Mouse (Mus musculus): ENCODE data around the gene Tfb1m. TPM values are rescaled to one million over a fixed set of nuclear protein-coding genes. Genes with fewer than 3 reads are reported as not detected.

Gene Tfb1m
- polyA plus RNA-seq, 1 experiment from 2014 or later = 21.1 TPM

GRCm38 (mm10) chr17:3558356-3558870, 832 bp upstream of the Tfb1m start:
- DNase-seq (ENCODE audit: low spot score) = no peak
- H3K27ac ChIP-seq (ENCODE audit: low read depth, low read length) = peak overlapping the region; percentile 28

GRCm38 (mm10) chr17:3556251-3556650, 1.3 kb downstream of the Tfb1m start:
- H3K9ac ChIP-seq (ENCODE audit: low read length) = no peak overlapping the region
- H3K4me1 ChIP-seq (replicated peaks; ENCODE audit: control insufficient read depth, insufficient read depth, low read length) = peaks cover 2% of the 10 kb centered on the region; the same call in 1 of the 2 replicates
- no peak for DNase-seq (ENCODE audit: low spot score)
- no peaks in the 10 kb centered on the region for H3K9me3 ChIP-seq (ENCODE audit: control insufficient read depth, low read length)
- no peak for ATAC-seq (replicated peaks; ENCODE audit: low FRiP score)
- H3K4me2 ChIP-seq (ENCODE audit: low read depth, low read length, severe bottlenecking) = no peak overlapping the region; the same call in 1 of the 2 replicates
- no peaks in the 10 kb centered on the region for H3K27me3 ChIP-seq (ENCODE audit: control insufficient read depth, insufficient read depth, low read length)
- WGBS = 81% methylated on average over 1 of the region's 1 CpGs
- no peak overlapping the region for H3K27ac ChIP-seq (ENCODE audit: low read depth, low read length)
- no peak overlapping the region for H3K4me3 ChIP-seq (ENCODE audit: low read depth, low read length)
- H3K36me3 ChIP-seq (ENCODE audit: control insufficient read depth, insufficient read depth, low read length) = no peaks in the 10 kb centered on the region

More at GRCm38 (mm10) chr17:3558356-3558870, 832 bp upstream of the Tfb1m start:
- H3K4me2 ChIP-seq (ENCODE audit: low read depth, low read length, severe bottlenecking) = peak overlapping the region; percentile 50; the same call in 1 of the 2 replicates
- H3K27me3 ChIP-seq (ENCODE audit: control insufficient read depth, insufficient read depth, low read length) = no peaks in the 10 kb centered on the region
- H3K4me3 ChIP-seq (ENCODE audit: low read depth, low read length) = peak overlapping the region; percentile 59; the same call in 1 of the 2 replicates
- H3K4me1 ChIP-seq (replicated peaks; ENCODE audit: control insufficient read depth, insufficient read depth, low read length) = peaks cover 2% of the 10 kb centered on the region; the same call in 1 of the 2 replicates
- ATAC-seq (replicated peaks; ENCODE audit: low FRiP score) = no peak
- 53% methylated on average over 9 of the region's 9 CpGs for WGBS
- no peaks in the 10 kb centered on the region for H3K36me3 ChIP-seq (ENCODE audit: control insufficient read depth, insufficient read depth, low read length)
- peak overlapping the region; percentile 29; the same call in 1 of the 2 replicates for H3K9ac ChIP-seq (ENCODE audit: low read length)
- no peaks in the 10 kb centered on the region for H3K9me3 ChIP-seq (ENCODE audit: control insufficient read depth, low read length)

- DNase-seq (ENCODE audit: low spot score) = no peak
- no peak overlapping the region for H3K9ac ChIP-seq (ENCODE audit: low read length)
- H3K36me3 ChIP-seq (ENCODE audit: control insufficient read depth, insufficient read depth, low read length) = no peaks in the 10 kb centered on the region
- no peak overlapping the region for H3K4me2 ChIP-seq (ENCODE audit: low read depth, low read length, severe bottlenecking)
- 72% methylated on average over 7 of the region's 7 CpGs for WGBS
- H3K9me3 ChIP-seq (ENCODE audit: control insufficient read depth, low read length) = no peaks in the 10 kb centered on the region
- no peaks in the 10 kb centered on the region for H3K4me1 ChIP-seq (replicated peaks; ENCODE audit: control insufficient read depth, insufficient read depth, low read length)
- no peak overlapping the region for H3K4me3 ChIP-seq (ENCODE audit: low read depth, low read length)
- ATAC-seq (replicated peaks; ENCODE audit: low FRiP score) = no peak
- no peak overlapping the region for H3K27ac ChIP-seq (ENCODE audit: low read depth, low read length)
- H3K27me3 ChIP-seq (ENCODE audit: control insufficient read depth, insufficient read depth, low read length) = no peaks in the 10 kb centered on the region
These were observed 9.9 kb downstream of the Tfb1m start for GRCm38 (mm10) chr17:3547725-3548124.

GRCm38 (mm10) chr17:3541033-3541432, 16.5 kb downstream of the Tfb1m start:
- no peak overlapping the region for H3K4me2 ChIP-seq (ENCODE audit: low read depth, low read length, severe bottlenecking)
- DNase-seq (ENCODE audit: low spot score) (no peak), ATAC-seq (replicated peaks; ENCODE audit: low FRiP score) (no peak)
- 88% methylated on average over 5 of the region's 5 CpGs for WGBS
- H3K9me3 ChIP-seq (ENCODE audit: control insufficient read depth, low read length) = no peaks in the 10 kb centered on the region
- no peak overlapping the region for H3K27ac ChIP-seq (ENCODE audit: low read depth, low read length)
- no peaks in the 10 kb centered on the region for H3K36me3 ChIP-seq (ENCODE audit: control insufficient read depth, insufficient read depth, low read length)
- H3K9ac ChIP-seq (ENCODE audit: low read length) = no peak overlapping the region
- no peak overlapping the region for H3K4me3 ChIP-seq (ENCODE audit: low read depth, low read length)
- H3K4me1 ChIP-seq (replicated peaks; ENCODE audit: control insufficient read depth, insufficient read depth, low read length) = no peaks in the 10 kb centered on the region
- H3K27me3 ChIP-seq (ENCODE audit: control insufficient read depth, insufficient read depth, low read length) = no peaks in the 10 kb centered on the region

GRCm38 (mm10) chr17:3540304-3540703, 17.3 kb downstream of the Tfb1m start:
- Histone ChIP-seq H3K36me3 (ENCODE audit: control insufficient read depth, insufficient read depth, low read length) (no peaks in the 10 kb centered on the region), H3K27me3 (ENCODE audit: control insufficient read depth, insufficient read depth, low read length) (no peaks in the 10 kb centered on the region), H3K9ac (ENCODE audit: low read length) (no peak overlapping the region), H3K4me2 (ENCODE audit: low read depth, low read length, severe bottlenecking) (no peak overlapping the region), H3K9me3 (ENCODE audit: control insufficient read depth, low read length) (no peaks in the 10 kb centered on the region), H3K4me3 (ENCODE audit: low read depth, low read length) (no peak overlapping the region), H3K27ac (ENCODE audit: low read depth, low read length) (no peak overlapping the region), H3K4me1 (replicated peaks; ENCODE audit: control insufficient read depth, insufficient read depth, low read length) (no peaks in the 10 kb centered on the region)
- no peak for DNase-seq (ENCODE audit: low spot score)
- ATAC-seq (replicated peaks; ENCODE audit: low FRiP score) = no peak
- 94% methylated on average over 2 of the region's 2 CpGs for WGBS

- no peak overlapping the region for H3K4me3 ChIP-seq (ENCODE audit: low read depth, low read length)
- no peaks in the 10 kb centered on the region for H3K9me3 ChIP-seq (ENCODE audit: control insufficient read depth, low read length)
- H3K27me3 ChIP-seq (ENCODE audit: control insufficient read depth, insufficient read depth, low read length) = no peaks in the 10 kb centered on the region
- DNase-seq (ENCODE audit: low spot score) = no peak
- no peak for ATAC-seq (replicated peaks; ENCODE audit: low FRiP score)
- no peaks in the 10 kb centered on the region for H3K4me1 ChIP-seq (replicated peaks; ENCODE audit: control insufficient read depth, insufficient read depth, low read length)
- H3K27ac ChIP-seq (ENCODE audit: low read depth, low read length) = no peak overlapping the region
- no peak overlapping the region for H3K4me2 ChIP-seq (ENCODE audit: low read depth, low read length, severe bottlenecking)
- H3K9ac ChIP-seq (ENCODE audit: low read length) = no peak overlapping the region
- 33% methylated on average over 1 of the region's 1 CpGs for WGBS
- no peaks in the 10 kb centered on the region for H3K36me3 ChIP-seq (ENCODE audit: control insufficient read depth, insufficient read depth, low read length)
These were observed 24.2 kb downstream of the Tfb1m start for GRCm38 (mm10) chr17:3533425-3533824.

- Histone ChIP-seq H3K4me2 (ENCODE audit: low read depth, low read length, severe bottlenecking) (no peak within 1 kb of the TSS), H3K27me3 (ENCODE audit: control insufficient read depth, insufficient read depth, low read length) (no peaks in the 10 kb centered on the region), H3K36me3 (ENCODE audit: control insufficient read depth, insufficient read depth, low read length) (no peaks in the 10 kb centered on the region), H3K4me1 (replicated peaks; ENCODE audit: control insufficient read depth, insufficient read depth, low read length) (no peaks in the 10 kb centered on the region), H3K27ac (ENCODE audit: low read depth, low read length) (no peak within 1 kb of the TSS), H3K4me3 (ENCODE audit: low read depth, low read length) (no peak within 1 kb of the TSS), H3K9me3 (ENCODE audit: control insufficient read depth, low read length) (no peaks in the 10 kb centered on the region), H3K9ac (ENCODE audit: low read length) (no peak within 1 kb of the TSS)
- no peak for ATAC-seq (replicated peaks; ENCODE audit: low FRiP score)
- WGBS = 91% methylated on average over 4 of the region's 4 CpGs
- DNase-seq (ENCODE audit: low spot score) = no peak
These were observed 25.3 kb downstream of the Tfb1m start, which contains the start of gene Cldn20 for GRCm38 (mm10) chr17:3532254-3532653. Gene Cldn20, plus strand, starts transcription at chr17:3532554.

GRCm38 (mm10) chr17:3531641-3532040, 25.9 kb downstream of the Tfb1m start:
- Histone ChIP-seq H3K9me3 (ENCODE audit: control insufficient read depth, low read length) (no peaks in the 10 kb centered on the region), H3K4me2 (ENCODE audit: low read depth, low read length, severe bottlenecking) (no peak overlapping the region), H3K4me1 (replicated peaks; ENCODE audit: control insufficient read depth, insufficient read depth, low read length) (no peaks in the 10 kb centered on the region), H3K36me3 (ENCODE audit: control insufficient read depth, insufficient read depth, low read length) (no peaks in the 10 kb centered on the region), H3K27ac (ENCODE audit: low read depth, low read length) (no peak overlapping the region), H3K9ac (ENCODE audit: low read length) (no peak overlapping the region), H3K4me3 (ENCODE audit: low read depth, low read length) (no peak overlapping the region), H3K27me3 (ENCODE audit: control insufficient read depth, insufficient read depth, low read length) (no peaks in the 10 kb centered on the region)
- no peak for DNase-seq (ENCODE audit: low spot score)
- 79% methylated on average over 1 of the region's 1 CpGs for WGBS
- ATAC-seq (replicated peaks; ENCODE audit: low FRiP score) = no peak

GRCm38 (mm10) chr17:3530549-3530948, 27.0 kb downstream of the Tfb1m start:
- no peaks in the 10 kb centered on the region for H3K27me3 ChIP-seq (ENCODE audit: control insufficient read depth, insufficient read depth, low read length)
- H3K27ac ChIP-seq (ENCODE audit: low read depth, low read length) = no peak overlapping the region
- H3K9ac ChIP-seq (ENCODE audit: low read length) = no peak overlapping the region
- no peaks in the 10 kb centered on the region for H3K9me3 ChIP-seq (ENCODE audit: control insufficient read depth, low read length)
- no peak for ATAC-seq (replicated peaks; ENCODE audit: low FRiP score)
- no peak for DNase-seq (ENCODE audit: low spot score)
- H3K4me3 ChIP-seq (ENCODE audit: low read depth, low read length) = no peak overlapping the region
- no peaks in the 10 kb centered on the region for H3K36me3 ChIP-seq (ENCODE audit: control insufficient read depth, insufficient read depth, low read length)
- no peak overlapping the region for H3K4me2 ChIP-seq (ENCODE audit: low read depth, low read length, severe bottlenecking)
- no peaks in the 10 kb centered on the region for H3K4me1 ChIP-seq (replicated peaks; ENCODE audit: control insufficient read depth, insufficient read depth, low read length)
- WGBS = 67% methylated on average over 7 of the region's 7 CpGs
